Mouse (Mus musculus) G1E (cell line): Measurements from ENCODE around the gene Olfr1443.

Experiments used
- CTCF ChIP-seq: IDR thresholded peaks from 2 replicates; pipeline ENCODE4 v1.5.1; 2012; ENCODE audit warnings: low read depth, low read length, inconsistent platforms, mixed read lengths
- POLR2AphosphoS5 ChIP-seq: IDR thresholded peaks from 2 replicates; pipeline ENCODE4 v1.6.1; 2012; ENCODE audit warnings: low read depth, low read length, inconsistent platforms; ENCODE audit not compliant: insufficient replicate concordance

DNA sequence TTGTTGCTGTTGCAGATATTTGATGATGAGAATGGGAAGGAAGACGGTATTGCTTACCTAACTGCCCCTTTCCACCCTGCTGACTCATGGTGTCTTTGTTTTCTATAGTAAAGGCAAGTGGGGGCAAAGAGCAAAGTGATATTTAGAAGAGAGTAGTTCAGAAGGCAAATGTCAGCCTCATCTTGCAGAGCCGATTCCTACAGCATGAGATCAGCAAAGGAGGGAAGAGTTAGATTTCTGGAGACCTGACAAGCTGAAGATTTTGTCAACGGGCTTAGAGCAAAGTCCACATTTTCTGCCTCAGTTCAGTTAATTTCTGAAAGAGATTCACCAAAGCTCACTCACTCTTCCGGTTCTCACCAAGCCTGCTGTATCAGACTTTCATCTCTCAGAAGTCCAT, 44.7 kb upstream of the Olfr1443 start, which contains the start of gene Glyat:
- TF ChIP-seq CTCF (no peak), POLR2AphosphoS5 (no peak)
